Comparison of ENCODE assay signal across 25 mouse cellular contexts in the genomic region with DNA sequence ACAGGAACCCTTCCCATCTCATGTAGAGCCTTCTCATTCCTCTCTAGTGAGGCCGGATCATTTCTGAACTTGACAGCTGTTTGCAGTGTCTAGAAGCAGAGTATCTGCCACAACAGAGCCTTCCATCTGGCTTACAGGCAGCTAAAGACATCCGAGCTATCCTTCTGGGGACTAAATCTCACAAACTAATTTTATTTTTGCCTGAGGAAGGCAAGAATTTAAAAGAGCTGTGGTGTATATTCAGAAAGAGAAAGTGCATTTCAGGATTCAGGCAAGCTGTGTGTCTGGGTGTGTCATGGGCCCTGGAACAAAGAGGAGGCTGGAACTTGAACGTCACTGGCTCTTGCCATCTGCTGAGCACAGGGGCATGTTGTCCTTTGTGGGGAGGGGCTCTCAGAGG. TPM values are rescaled to one million over a fixed set of nuclear protein-coding genes. Genes with fewer than 3 reads are reported as not detected.
DNase-seq lines count a peak whose midpoint lies in the region; ATAC-seq and TF ChIP-seq lines count a peak whose summit lies in the region.
"Had no signal": no experiment of that assay in that cellular context is flagged by ENCODE, and none has a peak within 500 bp of the region (broad histone marks: within the 10 kb centered on the region; RNA-seq: fewer than 3 reads in every experiment).

No protein-coding gene starts in this region.

- no peak overlapping the region for H3K9ac ChIP-seq in stomach, embryonic 14.5 days (replicated peaks; ENCODE audit: low read depth, low read length)
- H3K9ac ChIP-seq in stomach, postnatal 0 days (ENCODE audit: low read length) = no peak overlapping the region
- H3K9ac ChIP-seq: forebrain, embryonic 13.5 days; liver, embryonic 13.5 days; midbrain, embryonic 13.5 days; neural tube, embryonic 13.5 days; stomach, embryonic 15.5 days had no signal

- DNase-seq in frontal cortex, postnatal 14 days (ENCODE audit: low spot score in 2 of 2) = no peak
- no peak for DNase-seq in left cerebral cortex, adult 2 months (ENCODE audit: extremely low spot score in 1 of 2, low spot score in 2 of 2)
- no peak for DNase-seq in left cerebral cortex, adult 8-10 months (ENCODE audit: low spot score in 2 of 2)
- no peak for DNase-seq in stomach, postnatal 0 days (ENCODE audit: low spot score)
- DNase-seq in lung, postnatal 10 days = no peak
- DNase-seq: adrenal gland, postnatal 14 days; cerebellum, adult 9-10 months; gastrocnemius, postnatal 10 days; heart, postnatal 4 days; liver, embryonic 13.5 days; lung, adult 2 months; thymus, adult 2 months had no signal

- 72% methylated on average over 3 of the region's 3 CpGs for WGBS in stomach, embryonic 14.5 days
- WGBS in stomach, postnatal 0 days = 50% methylated on average over 3 of the region's 3 CpGs

- H3K4me2 ChIP-seq in stomach, embryonic 14.5 days (replicated peaks; ENCODE audit: low read depth, low read length) = no peak overlapping the region
- H3K4me2 ChIP-seq in stomach, postnatal 0 days (replicated peaks; ENCODE audit: low read depth) = no peak overlapping the region
- H3K4me2 ChIP-seq: forebrain, embryonic 13.5 days; liver, embryonic 13.5 days; midbrain, embryonic 13.5 days; neural tube, embryonic 13.5 days; stomach, embryonic 15.5 days had no signal

- H3K4me1 ChIP-seq in stomach, embryonic 14.5 days (ENCODE audit: control insufficient read depth, insufficient read depth, low read length) = no peaks in the 10 kb centered on the region
- H3K4me1 ChIP-seq in stomach, postnatal 0 days (replicated peaks; ENCODE audit: control insufficient read depth, insufficient read depth) = no peaks in the 10 kb centered on the region
- H3K4me1 ChIP-seq: liver, embryonic 13.5 days; stomach, embryonic 15.5 days had no signal

- peak; percentile 83 for ATAC-seq in frontal cortex, adult (ENCODE audit: low TSS enrichment)
- no peak for ATAC-seq in stomach, embryonic 14.5 days (ENCODE audit: insufficient number of reproducible peaks, insufficient read depth, low FRiP score, low read depth)
- ATAC-seq in stomach, postnatal 0 days (ENCODE audit: low FRiP score, low TSS enrichment) = no peak
- ATAC-seq: CD4-positive, CD25-positive, alpha-beta regulatory T cell, adult 4 months; forebrain, embryonic 13.5 days; intestine, postnatal 0 days; midbrain, embryonic 13.5 days had no signal

- no peak overlapping the region for H3K4me3 ChIP-seq in left cerebral cortex, adult 2 months
- H3K4me3 ChIP-seq in stomach, embryonic 14.5 days (ENCODE audit: low read depth, low read length) = no peak overlapping the region
- H3K4me3 ChIP-seq in stomach, postnatal 0 days (ENCODE audit: low read depth, low read length) = no peak overlapping the region
- H3K4me3 ChIP-seq: erythroblast, embryonic 14.5 days; forebrain, embryonic 13.5 days; heart, embryonic 10.5 days; liver, embryonic 13.5 days; midbrain, embryonic 13.5 days; neural tube, embryonic 13.5 days; stomach, embryonic 15.5 days had no signal

- no peaks in the 10 kb centered on the region for H3K27me3 ChIP-seq in stomach, embryonic 14.5 days (ENCODE audit: control insufficient read depth, insufficient read depth, low read length)
- no peaks in the 10 kb centered on the region for H3K27me3 ChIP-seq in stomach, postnatal 0 days (ENCODE audit: control insufficient read depth, insufficient read depth, low read length)
- H3K27me3 ChIP-seq: forebrain, embryonic 13.5 days; neural tube, embryonic 13.5 days; stomach, embryonic 15.5 days had no signal

- no peak for TF ChIP-seq EP300 in stomach, postnatal 0 days (optimal IDR thresholded peaks at IDR 0.05)

- peak overlapping the region; percentile 80 for H3K27ac ChIP-seq in left cerebral cortex, adult 2 months
- 0 out of 2 replicates have a peak overlapping the region, but pooled peaks have one; percentile 6 for H3K27ac ChIP-seq in stomach, embryonic 14.5 days (ENCODE audit: low read length)
- no peak overlapping the region for H3K27ac ChIP-seq in stomach, postnatal 0 days (replicated peaks)
- H3K27ac ChIP-seq: forebrain, embryonic 13.5 days; heart, embryonic 10.5 days; liver, embryonic 13.5 days; midbrain, embryonic 13.5 days; neural tube, embryonic 13.5 days; stomach, embryonic 15.5 days had no signal

- no peak for TF ChIP-seq CTCF in left cerebral cortex, adult 2 months (IDR thresholded peaks at IDR 0.05)
- no peak for TF ChIP-seq CTCF in stomach, postnatal 0 days (IDR thresholded peaks at IDR 0.05; ENCODE audit: low read depth)

- no peaks in the 10 kb centered on the region for H3K36me3 ChIP-seq in stomach, embryonic 14.5 days (ENCODE audit: control insufficient read depth, insufficient read depth, low read length)
- no peaks in the 10 kb centered on the region for H3K36me3 ChIP-seq in stomach, postnatal 0 days (ENCODE audit: control insufficient read depth, insufficient read depth, low read length)
- H3K36me3 ChIP-seq: heart, embryonic 10.5 days; liver, embryonic 13.5 days; midbrain, embryonic 13.5 days; neural tube, embryonic 13.5 days; stomach, embryonic 15.5 days had no signal

- H3K9me3 ChIP-seq in stomach, embryonic 14.5 days (ENCODE audit: control insufficient read depth, low read depth, low read length) = no peaks in the 10 kb centered on the region
- H3K9me3 ChIP-seq in stomach, postnatal 0 days (ENCODE audit: control insufficient read depth, low read length) = no peaks in the 10 kb centered on the region
- H3K9me3 ChIP-seq: forebrain, embryonic 13.5 days; heart, embryonic 10.5 days; midbrain, embryonic 13.5 days; neural tube, embryonic 13.5 days; stomach, embryonic 15.5 days had no signal

- intact Hi-C loops in left cerebral cortex, adult 2 months (cut with DNase I) = no loop called here

RNA-seq across cellular contexts. Expression of gene 1110038F14Rik, which starts 46.1 kb away (rescaled TPM):
- total RNA-seq in left cerebral cortex, adult 2 months (2021) = 10 to 100 TPM; 29.3 to 33.5 TPM
- total RNA-seq in left cerebral cortex, adult 8-10 months (2022) = 10 to 100 TPM; 25.5 to 29.7 (median 27.0) TPM
- 75.7 and 76.5 TPM in 2 replicates for polyA plus RNA-seq in stomach, embryonic 14.5 days (2014; fragmentation: Nextera tagmentation; extraction: Ambion mirVana)
- 38.7 and 39.6 TPM in 2 replicates for polyA plus RNA-seq in stomach, postnatal 0 days (2015; fragmentation: Nextera tagmentation; extraction: Ambion mirVana)

RNA-seq across cellular contexts. Expression of gene Apol6, which starts 50.1 kb away (rescaled TPM):
- total RNA-seq in left cerebral cortex, adult 2 months (2021) = under 1 TPM in 1 of 2 experiments, not detected in 1; 0.19 TPM
- total RNA-seq in left cerebral cortex, adult 8-10 months (2022) = under 1 TPM in 3 of 4 experiments, not detected in 1; 0.22 to 0.60 (median 0.38) TPM
- polyA plus RNA-seq in stomach, embryonic 14.5 days (2014; fragmentation: Nextera tagmentation; extraction: Ambion mirVana) = 0.12 TPM in 1 of 2 replicates, not detected in the other
- 0.25 and 0.51 TPM in 2 replicates for polyA plus RNA-seq in stomach, postnatal 0 days (2015; fragmentation: Nextera tagmentation; extraction: Ambion mirVana)
- total RNA-seq: granulocyte monocyte progenitor cell, adult 5-6 weeks; megakaryocyte, adult 5-6 weeks had no signal
- polyA plus RNA-seq: CD4-positive, CD25-positive, alpha-beta regulatory T cell, adult 4 months; forebrain, embryonic 13.5 days; kidney, embryonic 14.5 days; midbrain, embryonic 13.5 days; neural tube, embryonic 13.5 days; stomach, embryonic 15.5 days had no signal

RNA-seq across cellular contexts. Expression of gene Mb, which starts 56.1 kb away (rescaled TPM):
- under 1 TPM in 1 of 2 experiments, not detected in 1; 0.33 TPM for total RNA-seq in left cerebral cortex, adult 2 months (2021)
- 1 to 10 TPM in 3 of 4 experiments, not detected in 1; 4.5 to 9.8 (median 5.8) TPM for total RNA-seq in left cerebral cortex, adult 8-10 months (2022)
- 0.39 and 1.8 TPM in 2 replicates for polyA plus RNA-seq in stomach, embryonic 14.5 days (2014; fragmentation: Nextera tagmentation; extraction: Ambion mirVana)
- polyA plus RNA-seq in stomach, postnatal 0 days (2015; fragmentation: Nextera tagmentation; extraction: Ambion mirVana) = 0.91 and 1.1 TPM in 2 replicates
- total RNA-seq: granulocyte monocyte progenitor cell, adult 5-6 weeks; megakaryocyte, adult 5-6 weeks had no signal
- polyA plus RNA-seq: CD4-positive, CD25-positive, alpha-beta regulatory T cell, adult 4 months; erythroblast, embryonic 14.5 days; forebrain, embryonic 13.5 days; midbrain, embryonic 13.5 days had no signal
